Mouse (Mus musculus) CH12.LX (cell line): ENCODE measurements at regions not wholly inside any gene's neighbourhood (a gene's known extent, or its start where the extent isn't known, plus 50 kb on each side); places are given as distances from the start of the nearest gene placed in this dataset.

Experiments
- CTCF ChIP-seq, 2 experiments: IDR thresholded peaks in 1 of 2; conservative IDR thresholded peaks in 1 of 2; 2 replicates each; pipeline ENCODE4 v1.5.1; 2011 to 2012; ENCODE audit warnings: low read depth in 2 of 2, low read length in 2 of 2, improper control_type of control experiment in 1 of 2, inconsistent platforms in 1 of 2, mild to moderate bottlenecking in 1 of 2, moderate library complexity in 1 of 2
- E2F4 ChIP-seq: IDR thresholded peaks from 2 replicates; pipeline ENCODE4 v1.6.1; 2011; ENCODE audit warnings: low read depth, low read length, improper control_type of control experiment; ENCODE audit not compliant: insufficient replicate concordance
- ETS1 ChIP-seq: conservative IDR thresholded peaks from 2 replicates; pipeline ENCODE4 v1.6.1; 2012; ENCODE audit warnings: low read depth, mild to moderate bottlenecking, inconsistent platforms, low read length, improper control_type of control experiment, moderate library complexity
- MAFK ChIP-seq: IDR thresholded peaks from 2 replicates; pipeline ENCODE4 v1.6.1; 2011; ENCODE audit warnings: low read length, improper control_type of control experiment; ENCODE audit not compliant: insufficient replicate concordance
- POLR2A ChIP-seq: IDR thresholded peaks from 2 replicates; pipeline ENCODE4 v1.6.1; 2011; ENCODE audit warnings: low read depth, mild to moderate bottlenecking, improper control_type of control experiment, low read length

GRCm38 (mm10) chr11:111816176-111816775 lies 750.3 kb downstream of the Kcnj2 start:
- TF ChIP-seq ETS1, result no peak
- TF ChIP-seq E2F4, result no peak
- no peak for TF ChIP-seq CTCF (conservative IDR thresholded peaks at IDR 0.05 in 1 of 2, IDR thresholded peaks at IDR 0.05 in 1 of 2; ENCODE audit: low read depth in 2 of 2, low read length in 2 of 2)
- no peak for TF ChIP-seq MAFK
- TF ChIP-seq POLR2A, result no peak
